Mouse (Mus musculus) right cerebral cortex, adult 2 months (tissue): ENCODE data around the gene Itgb7.
A peak's percentile ranks its signal among the peaks of the same experiment; 100 is the strongest.

Source experiments
- DNase-seq, 2 experiments: peaks; one replicate each; pipeline ENCODE4 v3.0.0; 2021 to 2022; ENCODE audit warnings: low spot score in 2 of 2

The Itgb7 gene

DNA sequence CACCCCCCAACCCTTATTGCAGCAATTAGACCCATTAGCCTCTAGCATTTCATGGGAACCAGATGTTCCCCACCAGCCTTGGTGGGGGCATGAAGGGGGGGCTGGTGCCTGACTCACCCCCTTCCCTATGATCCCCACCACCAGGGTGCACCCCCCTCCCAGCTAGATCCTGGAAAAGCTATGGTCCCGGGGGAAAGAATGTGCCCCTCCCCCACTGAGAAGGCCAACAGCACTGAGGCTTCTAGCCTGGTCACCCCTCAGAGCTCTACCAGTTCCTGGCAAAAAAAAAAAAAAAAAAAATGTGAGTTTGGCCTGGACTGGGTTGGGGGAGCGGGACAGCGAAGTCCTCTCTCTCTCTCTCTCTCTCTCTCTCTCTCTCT is 17.1 kb upstream of the Itgb7 start:
- DNase-seq = no peak

DNA sequence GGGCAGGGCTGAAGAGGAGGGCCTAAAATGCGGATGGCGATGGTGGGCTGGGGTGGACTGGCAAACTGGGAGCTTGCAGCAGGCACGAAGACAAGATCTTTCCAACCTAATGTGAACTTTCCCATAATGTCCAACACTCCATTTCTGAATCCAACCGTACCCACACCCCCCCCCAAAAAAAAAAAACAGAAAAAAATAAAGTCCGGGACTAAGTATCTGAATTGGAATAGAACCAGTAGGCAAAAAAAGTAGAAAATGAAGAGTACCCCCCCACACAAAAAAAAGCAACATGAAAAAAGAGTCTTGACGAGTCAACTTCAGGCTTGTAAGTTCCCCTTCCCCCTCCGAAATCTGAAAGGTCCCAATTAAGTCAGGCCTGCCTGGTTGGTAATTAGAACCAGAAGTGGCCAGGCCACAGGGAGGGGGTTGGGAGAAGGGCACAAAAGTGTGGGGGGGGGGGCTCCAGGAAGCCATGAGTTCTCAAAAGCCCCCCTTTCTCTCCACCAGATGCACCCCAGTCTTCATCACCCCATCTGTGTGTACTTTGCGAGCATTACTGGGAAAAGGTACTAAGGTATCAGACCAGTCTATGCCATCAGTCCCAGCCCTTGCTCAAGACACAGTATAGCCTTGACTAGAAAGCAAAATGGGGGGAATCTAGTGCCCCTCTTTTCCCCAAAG is 16.5 kb upstream of the Itgb7 start:
- DNase-seq = no peak

DNA sequence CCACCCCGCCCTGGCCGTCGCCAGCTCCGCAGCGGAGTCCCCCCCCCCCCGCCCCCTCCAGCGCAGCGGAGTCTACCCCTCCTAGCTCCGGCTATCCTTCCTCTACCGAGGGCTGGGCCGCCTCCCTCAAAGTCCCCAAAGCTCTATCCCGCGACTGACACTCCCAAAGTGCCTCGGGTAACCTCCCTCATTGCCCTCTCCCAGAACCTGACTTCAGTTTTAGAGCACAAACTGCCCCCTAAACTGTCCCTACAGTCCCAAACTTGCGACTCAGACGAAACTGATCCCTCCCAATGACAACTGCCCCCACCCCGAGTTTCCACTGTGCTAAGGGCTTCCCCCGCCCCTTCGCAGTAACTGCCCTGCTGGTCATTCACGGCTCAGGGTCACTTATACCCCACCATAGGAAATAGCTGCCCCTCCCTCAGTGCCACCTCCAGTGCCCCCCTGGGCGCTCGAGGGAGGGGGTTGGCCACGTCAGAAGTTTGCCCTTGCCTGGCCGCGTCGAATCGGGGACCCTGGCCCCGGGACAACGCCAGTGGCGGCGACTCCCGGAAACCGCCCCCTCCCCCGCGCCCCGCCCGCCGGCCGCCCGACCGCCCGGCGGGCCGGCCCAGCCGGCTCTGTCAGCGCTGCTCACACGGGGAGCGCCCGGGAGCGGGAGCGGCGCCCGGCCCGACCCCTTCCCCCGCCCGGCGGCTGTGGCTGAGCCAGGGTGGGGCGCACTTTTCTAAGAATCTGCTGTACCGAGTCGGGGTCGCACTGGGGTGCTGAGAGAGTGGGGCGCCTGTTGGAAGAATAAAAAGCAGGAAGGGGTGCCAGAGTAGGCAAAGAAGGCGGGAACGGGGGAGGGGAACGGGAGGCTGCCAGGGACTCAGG is 15.7 kb upstream of the Itgb7 start:
- DNase-seq = peak in 1 of 2 experiments; percentile 38

DNA sequence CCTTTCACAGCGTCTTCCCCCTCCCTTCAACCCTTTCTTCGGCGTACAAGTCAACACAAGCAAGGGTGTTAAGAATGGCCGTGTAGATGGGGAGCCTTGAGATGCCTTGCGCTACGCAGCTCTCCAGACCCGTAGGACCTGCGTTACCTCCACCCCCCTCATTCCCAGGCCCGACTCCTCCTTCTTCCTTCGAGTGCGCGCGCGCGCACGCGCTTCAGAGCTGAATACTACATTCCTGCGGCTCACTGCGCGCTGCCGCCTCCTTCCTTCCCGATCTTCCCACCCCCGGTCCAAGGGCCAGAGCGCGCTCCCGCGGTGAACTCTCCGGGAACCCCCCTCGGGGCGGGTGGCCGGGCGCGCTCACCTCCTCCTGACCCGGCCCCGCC is 15.1 kb upstream of the Itgb7 start:
- peak; percentile 85 to 89 for DNase-seq

DNA sequence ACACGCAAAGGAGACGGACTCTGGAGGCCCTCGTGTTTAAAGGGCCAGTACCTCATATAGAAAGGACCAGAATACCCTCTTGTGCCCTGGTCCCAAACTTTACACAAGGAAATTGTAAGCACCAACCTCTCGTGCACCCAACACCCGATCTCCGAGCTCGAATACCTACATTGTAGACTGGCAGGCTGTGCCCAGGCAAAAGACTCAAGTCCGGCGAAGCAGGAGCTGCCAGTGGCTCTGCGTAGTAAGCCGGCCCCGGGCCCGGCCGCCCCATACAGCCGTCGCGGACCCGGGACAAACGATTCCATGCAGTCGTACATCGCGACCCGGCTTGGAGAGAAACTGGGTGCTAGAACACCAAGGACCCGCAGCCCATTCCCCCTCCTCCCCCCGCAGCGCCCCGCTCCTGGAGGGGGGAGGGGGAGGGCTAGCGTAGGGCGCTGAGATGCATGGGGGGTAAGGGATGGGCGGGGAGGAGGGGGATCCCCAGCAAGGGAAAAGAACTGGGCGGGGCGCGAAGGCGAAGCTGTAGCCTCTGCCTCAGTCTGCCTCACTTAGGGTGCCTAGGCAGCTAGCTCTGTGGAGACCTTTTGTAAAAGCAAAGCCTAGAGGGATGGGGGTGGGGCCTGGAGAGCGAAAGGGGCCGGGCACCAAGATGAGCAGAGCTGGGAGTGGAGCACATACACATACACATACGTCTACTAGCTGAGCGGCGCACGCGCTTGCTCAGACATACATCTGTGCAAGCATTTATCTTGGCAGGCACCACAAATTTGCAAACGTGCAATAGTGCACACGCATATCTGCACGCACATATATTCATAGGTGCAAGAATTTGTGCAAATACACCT is 14.4 kb upstream of the Itgb7 start:
- peak; percentile 72 to 76 for DNase-seq

DNA sequence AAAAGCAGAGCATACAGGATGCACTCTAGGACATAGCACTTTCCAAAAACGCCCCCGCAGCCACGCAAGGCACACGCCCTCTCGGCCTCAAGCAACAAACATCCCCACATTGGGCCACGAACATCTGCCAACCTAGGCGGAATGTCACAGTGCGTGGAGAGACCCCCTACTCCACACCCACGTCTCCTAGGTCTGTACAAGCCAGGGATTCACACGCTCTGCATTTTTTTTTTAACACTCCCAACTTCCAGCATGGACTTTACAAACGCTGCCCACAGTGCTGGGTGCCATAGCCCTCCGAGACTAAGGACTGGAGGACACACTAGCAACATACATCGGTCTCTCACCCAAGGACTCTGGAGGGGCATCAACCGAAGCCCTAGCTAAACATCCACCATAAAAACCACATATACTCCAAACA is 13.7 kb upstream of the Itgb7 start:
- peak in 1 of 2 experiments; percentile 31 for DNase-seq

DNA sequence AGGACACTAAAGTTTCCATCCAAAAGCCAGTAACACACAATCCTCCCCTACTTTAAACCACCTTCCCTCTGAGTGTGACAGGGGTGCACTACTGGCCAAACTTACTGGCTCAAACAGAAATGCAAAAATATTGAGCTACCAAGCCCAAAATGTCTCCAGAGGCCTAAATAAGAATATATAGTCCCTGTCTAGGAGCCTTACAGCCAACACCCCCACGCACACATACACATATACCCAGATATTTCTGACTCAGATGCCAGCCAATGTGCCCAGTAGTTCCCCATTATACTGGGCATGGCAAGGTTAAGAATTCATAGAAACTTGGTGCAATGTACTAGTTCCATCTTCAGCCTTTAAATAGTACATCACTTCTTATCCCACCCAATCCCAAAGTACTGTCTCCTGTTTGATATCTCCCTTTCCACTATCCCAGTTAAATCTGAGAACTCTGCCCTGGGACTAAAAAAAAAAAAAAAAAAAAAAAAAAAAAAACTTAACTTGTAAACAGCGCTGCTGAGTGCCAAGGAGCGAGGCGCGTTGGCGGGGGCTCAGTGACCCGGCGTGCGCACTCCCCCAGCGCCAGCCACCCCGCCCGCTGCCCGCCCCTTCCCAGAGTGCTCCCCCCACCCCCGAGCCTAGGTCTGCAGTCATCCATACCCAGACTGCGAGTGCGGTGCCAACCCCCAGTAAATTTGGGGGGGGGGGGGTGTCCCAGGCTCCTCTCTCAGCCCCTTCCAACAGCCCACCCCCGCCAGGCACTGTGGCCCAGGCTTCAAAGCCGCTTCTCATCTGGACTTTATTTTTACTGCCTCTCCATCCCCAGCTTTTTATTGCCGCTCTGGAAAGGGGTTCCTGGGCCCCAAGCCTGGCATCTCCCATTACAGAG is 12.8 kb upstream of the Itgb7 start:
- DNase-seq = no peak

DNA sequence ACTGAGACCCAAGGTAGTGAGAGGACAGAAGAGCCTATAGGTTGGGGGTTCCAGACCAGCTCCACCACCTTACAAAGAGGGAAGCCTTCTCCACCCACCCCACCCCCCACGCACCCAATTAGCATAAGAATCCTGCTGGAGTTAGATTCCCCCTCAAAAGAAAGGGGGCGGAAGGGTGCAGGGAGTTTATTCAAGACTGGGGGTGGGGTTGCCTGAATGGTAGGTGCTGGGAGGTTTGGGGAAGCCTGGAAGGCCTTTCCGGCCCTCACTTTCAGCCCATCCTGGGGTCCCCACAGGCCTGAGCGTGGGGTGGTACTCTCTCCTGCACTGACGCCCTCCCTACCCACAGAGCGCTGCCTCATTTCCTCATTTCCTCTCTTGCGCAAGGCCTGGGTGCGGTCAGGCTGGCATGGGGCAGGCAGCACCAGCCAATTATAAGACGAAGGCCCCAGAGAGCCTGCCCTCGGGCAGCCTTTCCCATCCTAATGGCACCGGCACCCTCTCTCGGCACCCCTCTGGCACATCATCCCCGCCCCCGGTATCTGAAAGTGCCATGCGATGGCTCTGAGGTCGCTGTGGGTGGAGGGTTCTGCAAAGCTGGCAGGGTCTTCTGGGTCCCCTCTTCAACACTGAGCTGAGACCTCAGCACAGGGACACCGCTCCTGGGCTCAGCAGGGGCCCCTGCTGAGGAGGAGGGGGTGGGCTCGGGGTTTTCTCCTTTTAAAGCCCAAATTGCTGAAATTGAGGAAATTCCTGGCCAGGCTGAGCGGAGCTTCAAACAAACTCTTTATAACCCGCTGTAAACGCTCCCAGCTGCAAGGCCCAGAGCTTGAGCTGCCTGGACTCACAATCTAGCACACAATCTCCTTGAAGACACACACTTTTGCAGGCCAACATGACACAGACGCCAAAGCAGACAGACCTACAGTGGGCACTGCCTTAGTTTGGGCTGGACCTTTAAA is 11.8 kb upstream of the Itgb7 start:
- no peak for DNase-seq

DNA sequence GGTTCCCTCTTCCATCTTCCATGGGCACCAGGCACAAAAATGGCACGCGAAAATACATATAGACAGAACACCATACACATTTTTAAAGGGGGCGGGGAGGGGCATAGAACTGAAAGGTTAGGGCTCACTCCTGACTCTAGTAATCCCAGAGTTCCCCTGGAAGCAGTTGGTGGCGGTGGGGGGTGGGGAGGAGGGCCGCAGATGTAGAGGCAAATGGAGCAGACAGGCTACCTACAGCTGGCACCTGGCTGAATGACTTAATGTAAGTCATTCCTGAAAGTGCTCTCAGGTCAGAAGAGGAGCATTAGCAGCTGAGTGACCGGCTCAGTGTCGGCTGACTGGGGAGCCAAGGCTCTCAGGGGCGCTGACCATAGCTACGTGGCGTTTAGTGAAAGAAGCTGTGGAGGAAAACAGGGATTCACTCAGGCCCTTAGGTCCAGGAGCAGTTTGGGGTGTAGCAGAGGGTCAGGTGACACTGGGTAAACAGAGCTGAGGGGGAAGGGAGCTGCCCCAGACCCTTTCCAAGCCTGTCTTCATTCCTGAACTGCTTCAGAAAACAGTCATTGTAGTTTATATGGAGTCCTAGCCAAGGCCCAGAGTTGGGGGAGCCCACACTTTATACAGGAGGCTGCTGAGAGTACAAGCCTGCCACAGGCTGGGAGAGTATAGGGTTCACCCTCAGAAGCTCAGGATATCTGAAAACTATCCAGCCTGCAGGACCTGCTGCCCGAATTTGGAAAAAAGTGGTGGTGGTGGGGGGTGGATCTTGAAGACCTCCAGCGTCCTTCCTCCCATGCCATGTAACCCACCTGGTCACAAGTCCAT is 10.9 kb upstream of the Itgb7 start:
- DNase-seq = no peak

DNA sequence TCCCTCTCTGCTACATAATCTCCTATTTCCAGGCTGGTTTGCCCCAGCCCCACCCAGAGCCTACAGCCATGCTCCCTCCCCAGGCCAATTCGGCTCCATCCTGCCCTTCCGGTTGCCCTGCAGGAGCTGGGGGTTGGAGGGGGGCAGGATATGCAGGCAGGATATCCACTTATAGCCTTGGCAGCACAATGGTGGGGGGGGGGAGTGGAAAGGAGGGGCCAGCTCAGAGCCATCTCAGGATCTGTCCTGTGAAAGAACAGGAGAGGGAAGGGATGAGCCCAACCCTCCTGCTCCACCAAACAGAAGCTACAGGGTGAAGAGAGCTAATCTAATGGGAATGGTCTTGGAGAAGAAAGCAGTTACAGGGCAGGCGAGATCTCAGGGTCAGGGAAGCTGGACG is 8.9 kb upstream of the Itgb7 start:
- no peak for DNase-seq

DNA sequence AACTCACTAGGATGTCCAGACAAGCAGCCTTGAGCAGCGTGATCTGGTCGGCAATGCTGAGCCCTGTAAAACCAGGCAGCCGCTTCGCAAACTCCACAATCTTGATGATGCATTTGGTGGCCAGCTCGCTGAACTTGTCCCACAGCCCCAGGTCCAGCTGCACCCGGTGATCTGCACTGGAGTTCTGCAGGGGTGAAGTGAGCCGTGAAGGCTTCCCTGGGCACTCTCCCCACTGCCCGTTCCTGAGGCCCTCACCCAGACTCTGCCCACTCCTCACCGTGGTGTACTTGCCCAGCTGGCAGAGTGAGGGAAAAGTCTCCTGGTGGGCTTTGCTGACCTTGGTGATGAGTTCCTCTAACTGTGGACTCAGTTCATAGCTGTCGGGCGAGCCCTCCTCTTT is 8.1 kb upstream of the Itgb7 start:
- DNase-seq = no peak

DNA sequence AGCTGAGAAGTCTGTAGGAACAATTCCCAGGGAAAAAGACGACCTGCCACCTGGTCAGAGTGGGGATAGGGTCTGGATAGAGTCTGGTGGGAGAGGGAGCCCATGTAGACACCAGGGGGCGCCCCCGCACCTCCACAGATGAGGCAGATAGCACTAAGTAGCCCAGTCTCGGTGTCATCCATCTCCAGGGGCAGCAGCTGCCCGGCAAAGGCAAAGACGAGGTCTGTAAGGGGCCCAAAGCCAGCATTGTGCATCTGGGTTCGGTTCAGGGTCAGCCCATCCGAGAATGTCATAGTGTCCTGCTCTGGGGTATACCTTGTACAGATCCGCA is 7.5 kb upstream of the Itgb7 start:
- DNase-seq = peak; percentile 72 to 81

DNA sequence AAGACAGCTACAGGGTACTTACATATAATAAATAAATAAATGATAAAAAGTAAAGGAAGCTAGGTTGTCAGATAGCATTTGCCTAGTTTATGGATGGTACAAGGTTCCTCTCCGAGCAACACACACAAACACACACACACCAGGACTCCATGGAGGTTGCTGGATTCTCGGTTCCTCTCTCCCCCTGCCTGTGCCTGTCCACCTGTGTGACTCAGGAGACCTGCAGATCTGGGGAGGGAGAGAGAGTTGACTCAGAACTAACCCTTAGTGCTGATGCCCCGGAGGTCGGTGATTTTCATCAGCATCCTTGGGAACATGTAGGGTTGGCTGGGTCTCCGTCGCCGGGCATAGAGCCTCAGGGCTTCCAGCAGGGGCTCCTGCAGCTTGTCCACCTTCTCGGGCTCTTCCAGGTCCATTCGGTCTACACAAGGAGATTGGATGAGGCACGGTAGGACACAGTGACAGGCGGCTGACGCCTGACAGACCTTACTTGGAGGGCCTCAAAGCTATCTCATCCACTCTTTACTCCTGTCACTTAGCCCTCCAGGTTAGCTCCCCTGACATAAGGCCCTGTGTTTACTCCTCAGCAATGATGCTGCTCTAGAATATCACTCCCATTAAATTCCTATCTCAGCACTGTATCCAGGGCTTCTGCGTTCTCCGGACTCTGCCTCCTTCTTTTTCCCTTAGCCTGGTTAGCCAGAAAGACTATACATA is 7.0 kb upstream of the Itgb7 start:
- no peak for DNase-seq

DNA sequence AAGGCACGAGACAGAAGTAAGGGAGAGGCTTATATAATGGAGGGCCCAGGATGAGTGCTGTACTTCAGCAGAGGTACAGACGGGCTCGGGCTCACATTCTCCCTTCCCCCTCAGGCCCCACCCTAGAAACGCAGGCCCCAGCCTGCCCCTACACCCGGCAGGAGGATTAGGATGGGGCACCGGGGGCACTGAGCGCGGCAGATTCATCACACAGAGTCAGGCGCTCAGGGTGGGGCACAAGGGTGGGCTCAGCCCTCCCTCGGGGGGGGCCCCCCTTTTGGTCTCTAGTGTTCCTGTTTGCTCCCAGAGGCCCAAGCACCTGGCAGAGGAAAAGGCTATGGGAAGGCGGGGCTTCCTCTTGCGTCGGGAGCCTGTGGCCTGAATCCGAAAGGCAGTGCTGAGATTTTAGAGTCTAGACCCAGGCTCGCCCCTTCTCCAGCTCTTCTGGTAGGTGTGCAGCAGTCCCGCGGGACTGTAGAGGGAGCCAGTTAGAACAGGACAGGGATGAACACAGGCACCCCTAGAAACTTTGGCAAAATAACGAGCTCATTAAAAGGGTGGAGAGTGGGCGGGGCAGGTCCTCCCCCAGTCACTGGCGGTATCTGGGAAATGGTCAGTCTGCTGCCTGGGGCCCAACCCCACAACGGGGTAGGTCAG is 3.8 kb upstream of the Itgb7 start:
- DNase-seq = no peak

DNA sequence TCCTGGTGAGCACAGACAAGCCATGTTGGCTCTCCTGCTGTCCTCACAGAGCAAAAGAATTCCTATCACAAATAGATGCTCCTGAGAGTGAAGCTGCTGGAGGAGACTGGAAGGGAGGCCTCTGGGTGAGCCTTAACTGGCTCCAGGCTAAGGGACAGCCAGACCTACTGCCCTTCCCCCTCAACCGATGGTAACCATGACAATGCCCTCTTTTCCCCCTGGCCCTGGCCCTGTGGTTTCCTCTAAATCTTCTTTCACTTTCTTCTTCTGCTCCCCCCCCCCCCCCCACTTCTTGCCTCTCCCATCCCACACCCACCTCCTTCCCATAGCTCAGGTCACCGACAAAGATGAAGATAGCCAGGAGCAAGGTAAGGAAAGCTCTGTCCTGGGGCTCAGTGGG is 2.2 kb upstream of the Itgb7 start:
- DNase-seq = no peak

DNA sequence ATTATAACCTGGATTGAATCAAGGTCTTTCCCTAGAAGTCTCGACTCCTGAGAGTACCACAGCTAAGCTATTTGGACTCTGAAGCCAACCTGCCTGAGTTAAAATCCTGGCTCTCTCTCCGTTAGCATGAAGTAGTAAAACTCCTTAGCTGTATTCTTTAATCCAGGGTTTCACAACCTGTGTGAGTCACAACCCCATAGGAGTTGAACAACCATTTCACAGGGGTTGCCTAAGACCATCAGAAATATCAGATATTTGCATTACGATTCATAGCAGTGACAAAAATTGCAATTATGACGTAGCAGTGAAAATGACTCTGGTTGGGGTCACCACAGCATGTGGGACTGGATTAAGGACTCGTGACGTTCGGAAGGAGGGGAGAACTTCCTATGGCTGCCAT is 1.0 kb upstream of the Itgb7 start:
- DNase-seq = no peak

DNA sequence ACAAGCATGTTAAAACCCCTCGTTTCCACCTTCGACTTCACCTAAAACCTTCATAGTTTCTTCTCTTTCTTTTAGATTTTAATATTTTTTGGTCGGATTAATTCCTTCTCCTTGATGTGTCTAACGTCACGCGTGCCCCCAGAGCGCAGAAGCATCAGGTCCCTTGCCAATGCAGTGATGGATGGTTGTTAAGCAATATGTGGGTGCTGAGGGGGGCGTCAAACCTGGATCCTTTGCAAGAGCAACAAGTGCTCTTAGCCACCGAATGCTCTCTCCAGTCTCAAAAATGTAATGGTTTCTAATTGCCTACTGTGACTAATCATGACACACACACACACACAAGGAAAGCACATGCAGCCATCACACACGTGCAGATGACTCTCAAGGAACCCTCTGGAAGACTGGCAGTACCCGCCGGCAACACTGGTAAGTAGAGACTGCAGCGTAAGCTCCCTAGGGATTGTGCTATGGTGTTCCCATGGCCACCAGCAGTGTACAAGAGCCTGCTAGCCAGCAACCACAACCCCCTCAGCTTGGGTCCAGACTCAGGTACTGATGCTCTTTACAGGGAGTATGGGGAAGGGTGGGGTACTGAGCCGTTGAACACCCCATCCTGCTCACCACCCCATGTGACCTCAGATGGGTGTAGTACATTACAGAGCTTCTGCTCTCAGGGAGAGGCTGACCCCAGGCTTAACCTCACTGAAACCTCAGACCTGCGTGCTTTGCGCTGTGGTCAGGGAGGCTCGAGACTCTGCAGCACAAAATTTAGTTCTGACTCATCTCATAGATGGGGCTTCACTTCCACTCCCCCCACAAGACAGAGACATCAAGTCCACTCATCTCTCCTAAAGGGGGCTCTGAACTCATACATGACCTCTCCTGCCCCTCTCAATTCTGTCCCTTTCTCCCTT is 1.1 kb downstream of the Itgb7 start:
- no peak for DNase-seq
